Mouse (Mus musculus) urinary bladder, postnatal 10 days (tissue): ENCODE measurements around the gene Mcm2.

Experiments used
- DNase-seq: peaks from one replicate; pipeline ENCODE4 v3.0.0; 2022; ENCODE audit warnings: low spot score

The Mcm2 gene

GRCm38 (mm10) chr6:88925640-88926205 lies 27.1 kb upstream of the Mcm2 start:
- DNase-seq = no peak

- DNase-seq = no peak
These were observed 26.1 kb upstream of the Mcm2 start for GRCm38 (mm10) chr6:88924502-88925275.

- no peak for DNase-seq
These were observed 20.2 kb upstream of the Mcm2 start for GRCm38 (mm10) chr6:88918802-88919201.

- no peak for DNase-seq
These were observed 17.6 kb upstream of the Mcm2 start for GRCm38 (mm10) chr6:88916153-88916552.

- no peak for DNase-seq
These were observed 16.9 kb upstream of the Mcm2 start for GRCm38 (mm10) chr6:88915510-88915909.

- DNase-seq = no peak
These were observed 16.2 kb upstream of the Mcm2 start for GRCm38 (mm10) chr6:88914799-88915198.

- no peak for DNase-seq
These were observed 14.9 kb upstream of the Mcm2 start for GRCm38 (mm10) chr6:88913440-88913839.

- DNase-seq = no peak
These were observed 14.4 kb upstream of the Mcm2 start for GRCm38 (mm10) chr6:88913022-88913421.

GRCm38 (mm10) chr6:88909151-88909550 lies 10.6 kb upstream of the Mcm2 start:
- DNase-seq = no peak

- no peak for DNase-seq
These were observed 8.0 kb upstream of the Mcm2 start for GRCm38 (mm10) chr6:88906369-88907108.

GRCm38 (mm10) chr6:88905042-88905441 lies 6.5 kb upstream of the Mcm2 start:
- no peak for DNase-seq

GRCm38 (mm10) chr6:88904456-88904974 lies 5.9 kb upstream of the Mcm2 start:
- no peak for DNase-seq

GRCm38 (mm10) chr6:88903708-88904107 lies 5.1 kb upstream of the Mcm2 start:
- no peak for DNase-seq

- peak; percentile 70 for DNase-seq
These were observed 3.6 kb upstream of the Mcm2 start, which contains the start of gene Tpra1 for GRCm38 (mm10) chr6:88901947-88902820. TSS of gene Tpra1 (plus strand) at chr6:88902251.

- DNase-seq = no peak
These were observed 2.9 kb upstream of the Mcm2 start for GRCm38 (mm10) chr6:88901471-88901870.

- DNase-seq = no peak
These were observed 1.0 kb upstream of the Mcm2 start for GRCm38 (mm10) chr6:88899628-88900027.

GRCm38 (mm10) chr6:88899086-88899485 lies 506 bp upstream of the Mcm2 start:
- no peak for DNase-seq

GRCm38 (mm10) chr6:88897246-88897645 lies 1.3 kb downstream of the Mcm2 start:
- DNase-seq = no peak

- no peak for DNase-seq
These were observed 2.6 kb downstream of the Mcm2 start for GRCm38 (mm10) chr6:88895943-88896342.

- no peak for DNase-seq
These were observed 5.0 kb downstream of the Mcm2 start for GRCm38 (mm10) chr6:88893559-88893958.

GRCm38 (mm10) chr6:88890832-88891231 lies 7.7 kb downstream of the Mcm2 start:
- no peak for DNase-seq
